Mouse (Mus musculus): Measurements from ENCODE around the gene Tipin. TPM values are rescaled to one million over a fixed set of nuclear protein-coding genes. Genes with fewer than 3 reads are reported as not detected.
A peak's percentile ranks its signal among the peaks of the same experiment; 100 is the strongest.

Tipin gene
- total and polyA plus RNA-seq, 3 experiments, result 179 to 443 (median 204) TPM

- no peak for TF ChIP-seq NRF1 (IDR thresholded peaks at IDR 0.05; ENCODE audit: low read depth, low read length)
These were observed 39.0 kb upstream of the Tipin start (continued) for GRCm38 (mm10) chr9:64242381-64242831.

DNA sequence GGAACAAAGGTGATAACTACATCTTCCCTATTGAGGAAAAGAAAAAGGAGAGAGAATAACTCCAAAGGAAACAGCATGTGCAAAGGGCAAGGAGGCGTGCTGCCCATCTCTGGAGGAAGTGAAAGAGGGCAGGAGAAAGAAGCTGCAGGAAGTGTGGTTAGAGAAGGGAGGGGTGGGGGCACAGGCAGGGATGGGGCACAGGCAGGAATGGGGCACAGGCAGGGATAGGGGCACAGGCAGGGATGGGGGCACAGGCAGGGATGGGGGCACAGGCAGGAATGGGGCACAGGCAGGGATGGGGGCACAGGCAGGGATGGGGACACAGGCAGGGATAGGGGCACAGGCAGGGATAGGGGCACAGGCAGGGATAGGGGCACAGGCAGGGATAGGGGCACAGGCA is 32.0 kb upstream of the Tipin start:
- in situ Hi-C loops (cut with MboI; ENCODE audit: low pct_ligation_motif_present, low pct_unique_long_range_greater_than_20kb, low sequenced_read_pairs), result no loop called here
- peaks cover 12 to 52% of the 10 kb centered on the region in 2 experiments for H3K4me1 ChIP-seq (ENCODE audit: control insufficient read depth in 1 of 2, insufficient read depth in 2 of 2)
- peaks cover 7 to 29% of the 10 kb centered on the region in 2 experiments for H3K36me3 ChIP-seq (replicated peaks in 1 of 2; ENCODE audit: control insufficient read depth in 1 of 2, insufficient read depth in 1 of 2, low read length in 1 of 2)
- no peak for DNase-seq (ENCODE audit: extremely low read depth)
- no peak for TF ChIP-seq MEF2A (IDR thresholded peaks at IDR 0.05; ENCODE audit: borderline replicate concordance, low read depth, low read length)
- no peak for TF ChIP-seq MYC (IDR thresholded peaks at IDR 0.05; ENCODE audit: low read depth, low read length)
- no peak for TF ChIP-seq E2F4 (IDR thresholded peaks at IDR 0.05; ENCODE audit: insufficient replicate concordance, low read depth, low read length)
- peak; percentile 63 for TF ChIP-seq BHLHE40 (IDR thresholded peaks at IDR 0.05; ENCODE audit: low read depth, low read length)
- no peak for TF ChIP-seq CHD1 (IDR thresholded peaks at IDR 0.05; ENCODE audit: low read depth, low read length)
- TF ChIP-seq MAX (IDR thresholded peaks at IDR 0.05; ENCODE audit: low read length), result no peak
- peak; percentile 32; the same call in 1 of the 2 replicates for TF ChIP-seq IRF4 (IDR thresholded peaks at IDR 0.05; ENCODE audit: low read depth, low read length)
- no peak for TF ChIP-seq PAX5 (IDR thresholded peaks at IDR 0.05; ENCODE audit: low read length)
- no peak for TF ChIP-seq HCFC1 (IDR thresholded peaks at IDR 0.05; ENCODE audit: low read depth, low read length)
- dilution Hi-C loops (cut with MboI; ENCODE audit: extremely low pct_ligation_motif_present, extremely low pct_unique_long_range_greater_than_20kb, low sequenced_read_pairs), result no loop called here
- H3K27me3 ChIP-seq (replicated peaks), result no peaks in the 10 kb centered on the region
- H3K9me3 ChIP-seq (replicated peaks; ENCODE audit: low read length), result no peaks in the 10 kb centered on the region
- H3K27ac ChIP-seq (ENCODE audit: insufficient read depth, low read depth), result no peak overlapping the region
- H3K4me2 ChIP-seq (ENCODE audit: insufficient read depth, low read depth, poor library complexity, severe bottlenecking), result peak overlapping the region; percentile 21; the same call in 1 of the 2 replicates
- H3K4me3 ChIP-seq (replicated peaks in 1 of 3; ENCODE audit: low read depth in 2 of 3, low read length in 2 of 3, poor library complexity in 1 of 3), result peak overlapping the region in 1 of 3 experiments; percentile 39
- peaks cover 29% of the 10 kb centered on the region for H3K79me2 ChIP-seq (replicated peaks; ENCODE audit: control insufficient read depth, extremely low read depth, insufficient read depth, poor library complexity, severe bottlenecking)
- H3K9ac ChIP-seq (ENCODE audit: insufficient read depth, low read depth), result no peak overlapping the region

DNA sequence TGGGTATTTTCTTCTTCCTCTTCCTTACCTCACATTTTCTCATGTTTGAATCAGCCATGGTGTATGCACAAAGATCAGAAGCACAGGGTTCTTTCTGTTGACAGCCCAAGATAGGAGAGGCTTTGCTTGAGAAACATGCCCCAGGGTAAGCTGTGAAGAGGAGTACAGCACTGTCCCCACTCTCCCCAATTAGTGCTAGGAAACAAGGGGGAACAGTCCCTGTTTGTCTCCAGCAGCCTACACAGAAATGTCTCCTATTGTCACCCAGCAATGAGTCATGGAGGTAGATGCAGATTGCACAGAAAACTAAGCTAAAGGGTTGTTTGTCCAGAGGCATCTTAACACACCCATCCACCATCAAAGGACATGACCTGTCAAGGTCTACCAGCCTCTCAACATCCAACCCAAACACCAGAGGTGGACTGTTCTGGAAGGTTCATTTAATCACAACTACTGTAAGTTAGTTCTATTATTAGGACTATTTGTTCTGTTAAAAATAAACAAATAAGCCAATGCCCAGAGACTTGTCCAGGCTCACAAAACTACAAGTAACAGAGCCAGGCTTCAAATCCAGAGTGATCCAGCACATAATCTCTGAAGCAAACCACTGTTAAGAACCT is 31.2 kb upstream of the Tipin start:
- H3K4me1 ChIP-seq (ENCODE audit: control insufficient read depth in 1 of 2, insufficient read depth in 2 of 2), result peaks cover 12 to 50% of the 10 kb centered on the region in 2 experiments

More for the DNA sequence above, 31.2 kb upstream of the Tipin start:
- Histone ChIP-seq H3K4me2 (ENCODE audit: insufficient read depth, low read depth, poor library complexity, severe bottlenecking) (0 out of 2 replicates have a peak overlapping the region, but pooled peaks have one; percentile 40), H3K9me3 (replicated peaks; ENCODE audit: low read length) (no peaks in the 10 kb centered on the region), H3K36me3 (replicated peaks in 1 of 2; ENCODE audit: control insufficient read depth in 1 of 2, insufficient read depth in 1 of 2, low read length in 1 of 2) (peaks cover 7 to 24% of the 10 kb centered on the region in 2 experiments), H3K79me2 (replicated peaks; ENCODE audit: control insufficient read depth, extremely low read depth, insufficient read depth, poor library complexity, severe bottlenecking) (peaks cover 29% of the 10 kb centered on the region), H3K4me3 (replicated peaks in 1 of 3; ENCODE audit: low read depth in 2 of 3, low read length in 2 of 3, poor library complexity in 1 of 3) (no peak overlapping the region), H3K9ac (ENCODE audit: insufficient read depth, low read depth) (0 out of 2 replicates have a peak overlapping the region, but pooled peaks have one; percentile 11), H3K27ac (ENCODE audit: insufficient read depth, low read depth) (no peak overlapping the region), H3K27me3 (replicated peaks) (no peaks in the 10 kb centered on the region)
- dilution Hi-C loops (cut with MboI; ENCODE audit: extremely low pct_ligation_motif_present, extremely low pct_unique_long_range_greater_than_20kb, low sequenced_read_pairs) (no loop called here), in situ Hi-C loops (cut with MboI; ENCODE audit: low pct_ligation_motif_present, low pct_unique_long_range_greater_than_20kb, low sequenced_read_pairs) (loop anchor here (10.0 kb wide), 1 partner anchor 55 kb away; no protein-coding TSS in a partner anchor)
- DNase-seq (ENCODE audit: extremely low read depth), result no peak
- TF ChIP-seq POLR2A (IDR thresholded peaks at IDR 0.05; ENCODE audit: low read depth, low read length) (no peak), CHD2 (IDR thresholded peaks at IDR 0.05; ENCODE audit: low read length) (no peak), RAD21 (IDR thresholded peaks at IDR 0.05; ENCODE audit: low read depth, low read length) (no peak), PAX5 (IDR thresholded peaks at IDR 0.05; ENCODE audit: low read length) (no peak), ZMIZ1 (IDR thresholded peaks at IDR 0.05; ENCODE audit: low read depth, low read length) (no peak), SMC3 (IDR thresholded peaks at IDR 0.05; ENCODE audit: low read depth, low read length) (no peak), IRF4 (IDR thresholded peaks at IDR 0.05; ENCODE audit: low read depth, low read length) (no peak), HCFC1 (IDR thresholded peaks at IDR 0.05; ENCODE audit: low read depth, low read length) (no peak), RCOR1 (conservative IDR thresholded peaks at IDR 0.05; ENCODE audit: low read depth, low read length) (no peak), MAFK (IDR thresholded peaks at IDR 0.05; ENCODE audit: insufficient replicate concordance, low read length) (no peak), SIN3A (IDR thresholded peaks at IDR 0.05; ENCODE audit: low read length) (no peak)

Measured in CH12.LX (cell line).